Mouse (Mus musculus): ENCODE data around the gene Col20a1.

- TF ChIP-seq CTCF (IDR thresholded peaks at IDR 0.05; ENCODE audit: extremely low read depth, insufficient read depth, low read length): no peak
- TF ChIP-seq POLR2A (IDR thresholded peaks at IDR 0.05; ENCODE audit: extremely low read depth, insufficient read depth, low read length): no peak
These were observed 32.7 kb upstream of the Col20a1 start for GRCm38 (mm10) chr2:180953638-180954037.
